Mouse (Mus musculus) limb, embryonic 13.5 days (tissue): ENCODE data around the gene Gpr18. TPM values are rescaled to one million over a fixed set of nuclear protein-coding genes. Genes with fewer than 3 reads are reported as not detected.
A peak's percentile ranks its signal among the peaks of the same experiment; 100 is the strongest.
"Not testable (repeated sequence)": the region's sequence is repeated elsewhere in the genome, so short reads cannot be mapped to it uniquely, and the experiment has no call there.

Source experiments
- ATAC-seq: fragments of 200-750 bp; cut with Nextera tagmentation; 2 replicates; pipeline ENCODE4 v1.8.0; 2017; ENCODE audit warnings: low read depth, moderate number of reproducible peaks, moderate TSS enrichment; ENCODE audit not compliant: low FRiP score
- H3K27ac ChIP-seq: fragments of 300-500 bp; sonication (generic); 2 replicates; pipeline ENCODE4 v1.5.1; 2015; ENCODE audit warnings: inconsistent platforms, mild to moderate bottlenecking, moderate library complexity
- H3K27me3 ChIP-seq: fragments of 300-500 bp; sonication (generic); 2 replicates; pipeline ENCODE4 v1.6.1; 2015; ENCODE audit warnings: mild to moderate bottlenecking, inconsistent platforms
- H3K36me3 ChIP-seq: fragments of 300-500 bp; sonication (generic); 2 replicates; pipeline ENCODE4 v1.6.1; 2015; ENCODE audit warnings: inconsistent platforms, mild to moderate bottlenecking, moderate library complexity
- H3K4me1 ChIP-seq: fragments of 300-500 bp; sonication (generic); 2 replicates; pipeline ENCODE4 v1.6.1; 2015; ENCODE audit warnings: inconsistent platforms
- H3K4me2 ChIP-seq: fragments of 300-500 bp; sonication (generic); replicated peaks from 2 replicates; pipeline ENCODE4 v1.6.1; 2015; ENCODE audit warnings: inconsistent platforms, mild to moderate bottlenecking, moderate library complexity
- H3K4me3 ChIP-seq: fragments of 300-500 bp; sonication (generic); 2 replicates; pipeline ENCODE4 v1.5.1; 2015; ENCODE audit warnings: moderate library complexity, mild to moderate bottlenecking, inconsistent platforms
- H3K9ac ChIP-seq: fragments of 300-500 bp; sonication (generic); 2 replicates; pipeline ENCODE4 v1.6.1; 2015; ENCODE audit warnings: mild to moderate bottlenecking, inconsistent platforms
- H3K9me3 ChIP-seq: fragments of 300-500 bp; sonication (generic); 2 replicates; pipeline ENCODE4 v1.6.1; 2016; ENCODE audit warnings: inconsistent platforms
- WGBS: fragments of 180-500 bp; shearing (Covaris S2); methylation state at CpG from one replicate; pipeline ENCODE4 v1.1.7; 2015; 5-methylcytosine and 5-hydroxymethylcytosine counted together
- polyA plus RNA-seq: library from polyadenylated mRNA; unstranded; fragments of >200 nt; fragmentation: Nextera tagmentation; extraction: Ambion mirVana; gene quantifications from 2 replicates; pipeline ENCODE4 v1.2.1, GENCODE M21; 2015

The Gpr18 gene
- polyA plus RNA-seq, 1 experiment from 2014 or later = 0.37 TPM

GRCm38 (mm10) chr14:121876860-121877259 lies 38.7 kb downstream of the Gpr18 start:
- Histone ChIP-seq H3K9ac (no peak overlapping the region), H3K36me3 (peaks cover 2% of the 10 kb centered on the region; the same call in 1 of the 2 replicates), H3K27ac (no peak overlapping the region), H3K4me3 (no peak overlapping the region), H3K27me3 (no peaks in the 10 kb centered on the region), H3K9me3 (no peaks in the 10 kb centered on the region), H3K4me1 (peaks cover 9% of the 10 kb centered on the region), H3K4me2 (no peak overlapping the region)
- ATAC-seq = no peak
- 83% methylated on average over 2 of the region's 2 CpGs for WGBS

GRCm38 (mm10) chr14:121876190-121876589 lies 39.4 kb downstream of the Gpr18 start:
- H3K27me3 ChIP-seq, H3K9ac ChIP-seq, H3K4me3 ChIP-seq, H3K4me1 ChIP-seq, H3K4me2 ChIP-seq, ATAC-seq, H3K9me3 ChIP-seq, H3K36me3 ChIP-seq, H3K27ac ChIP-seq: not testable (repeated sequence)
- 71% methylated on average over 2 of the region's 2 CpGs for WGBS

DNA sequence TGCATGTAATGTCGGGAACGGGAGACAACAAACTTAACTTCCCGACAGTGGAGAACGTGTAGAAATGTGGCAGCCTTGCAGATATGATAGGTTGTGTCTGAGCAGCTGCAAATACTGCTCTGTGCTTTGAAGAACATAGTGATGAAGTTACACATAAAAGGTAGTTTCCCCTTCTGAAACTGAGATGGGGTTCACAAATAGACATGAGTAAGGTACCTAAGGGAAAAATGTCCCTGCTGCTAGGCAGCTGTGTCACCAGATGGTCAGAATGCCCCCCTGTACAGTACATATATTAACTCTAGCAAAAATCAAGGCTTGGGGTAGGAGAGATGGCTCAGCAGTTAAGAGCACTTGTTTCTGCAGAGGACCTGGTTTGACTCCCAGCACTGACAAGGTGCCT lies 41.9 kb downstream of the Gpr18 start:
- Histone ChIP-seq H3K36me3 (no peaks in the 10 kb centered on the region), H3K4me3 (no peak overlapping the region), H3K27ac (no peak overlapping the region), H3K9me3 (no peaks in the 10 kb centered on the region), H3K9ac (no peak overlapping the region), H3K27me3 (no peaks in the 10 kb centered on the region), H3K4me2 (no peak overlapping the region), H3K4me1 (peaks cover 7% of the 10 kb centered on the region; the same call in 1 of the 2 replicates)
- no peak for ATAC-seq
- 90% methylated on average over 4 of the region's 4 CpGs for WGBS

- no peak for ATAC-seq
- whole genome bisulfite sequencing = 65% methylated on average over 2 of the region's 2 CpGs
- no peak overlapping the region for H3K27ac ChIP-seq
Measured at GRCm38 (mm10) chr14:121873172-121873571, 42.4 kb downstream of the Gpr18 start.

GRCm38 (mm10) chr14:121872760-121873159 lies 42.8 kb downstream of the Gpr18 start:
- Histone ChIP-seq H3K36me3 (no peaks in the 10 kb centered on the region), H3K9ac (no peak overlapping the region), H3K4me3 (no peak overlapping the region), H3K27me3 (no peaks in the 10 kb centered on the region), H3K27ac (no peak overlapping the region), H3K4me1 (peaks cover 7% of the 10 kb centered on the region; the same call in 1 of the 2 replicates), H3K9me3 (no peaks in the 10 kb centered on the region), H3K4me2 (no peak overlapping the region)
- ATAC-seq = no peak
- 73% methylated on average over 1 of the region's 1 CpGs for WGBS

More at GRCm38 (mm10) chr14:121873172-121873571, 42.4 kb downstream of the Gpr18 start:
- H3K36me3 ChIP-seq = no peaks in the 10 kb centered on the region
- no peaks in the 10 kb centered on the region for H3K9me3 ChIP-seq
- H3K4me2 ChIP-seq = no peak overlapping the region
- H3K4me3 ChIP-seq = no peak overlapping the region
- H3K27me3 ChIP-seq = no peaks in the 10 kb centered on the region
- no peak overlapping the region for H3K9ac ChIP-seq
- peaks cover 7% of the 10 kb centered on the region; the same call in 1 of the 2 replicates for H3K4me1 ChIP-seq

DNA sequence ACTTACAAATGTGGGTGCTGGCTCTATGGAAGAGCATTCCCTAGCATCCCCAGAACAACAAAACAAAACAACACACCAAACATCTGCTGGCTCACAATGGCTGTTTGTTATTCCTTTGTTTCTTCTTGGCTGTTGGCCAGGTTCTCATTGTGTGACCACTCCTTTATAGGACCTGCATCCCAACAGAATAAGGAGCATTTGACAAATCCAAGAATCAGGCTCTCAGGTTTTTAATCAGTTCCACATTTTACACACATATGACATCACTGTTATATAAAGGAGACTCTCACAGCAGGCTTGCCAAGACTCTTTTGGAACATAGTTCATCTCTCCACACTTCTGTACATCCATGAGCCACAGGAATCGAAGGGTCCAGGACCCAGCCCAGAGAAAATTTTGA lies 46.5 kb downstream of the Gpr18 start:
- Histone ChIP-seq H3K4me2 (no peak overlapping the region), H3K9ac (no peak overlapping the region), H3K4me3 (no peak overlapping the region), H3K27me3 (no peaks in the 10 kb centered on the region), H3K9me3 (no peaks in the 10 kb centered on the region), H3K4me1 (peaks cover 7% of the 10 kb centered on the region; the same call in 1 of the 2 replicates), H3K27ac (no peak overlapping the region), H3K36me3 (no peaks in the 10 kb centered on the region)
- 72% methylated on average over 1 of the region's 1 CpGs for WGBS
- ATAC-seq = peak; percentile 29; the same call in 1 of the 2 replicates

DNA sequence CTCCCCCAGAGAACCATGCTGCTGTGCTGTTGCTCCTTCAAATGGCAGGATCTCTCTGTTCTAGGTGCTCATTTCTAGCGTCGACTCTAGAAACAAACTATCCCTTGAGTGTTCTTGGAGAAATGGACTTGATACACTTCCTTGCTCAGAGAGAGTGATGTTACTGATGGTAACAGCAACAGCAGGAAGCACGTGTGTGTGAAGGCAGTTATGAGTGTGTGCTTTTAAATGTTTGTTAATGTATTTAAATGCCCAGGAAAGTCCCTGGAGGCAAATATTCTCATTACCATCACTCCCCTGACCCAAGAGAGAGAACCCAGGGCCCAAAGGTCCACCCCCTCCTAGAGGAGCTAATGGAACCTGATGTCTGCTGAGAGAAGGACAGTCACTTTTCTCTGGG lies 49.0 kb downstream of the Gpr18 start:
- peaks cover 5% of the 10 kb centered on the region; the same call in 1 of the 2 replicates for H3K27me3 ChIP-seq
- no peak overlapping the region for H3K4me2 ChIP-seq
- no peaks in the 10 kb centered on the region for H3K9me3 ChIP-seq
- 69% methylated on average over 3 of the region's 3 CpGs for WGBS
- no peak for ATAC-seq
- H3K9ac ChIP-seq = no peak overlapping the region
- H3K36me3 ChIP-seq = no peaks in the 10 kb centered on the region
- no peak overlapping the region for H3K27ac ChIP-seq
- no peak overlapping the region for H3K4me3 ChIP-seq
- H3K4me1 ChIP-seq = peaks cover 7% of the 10 kb centered on the region; the same call in 1 of the 2 replicates

DNA sequence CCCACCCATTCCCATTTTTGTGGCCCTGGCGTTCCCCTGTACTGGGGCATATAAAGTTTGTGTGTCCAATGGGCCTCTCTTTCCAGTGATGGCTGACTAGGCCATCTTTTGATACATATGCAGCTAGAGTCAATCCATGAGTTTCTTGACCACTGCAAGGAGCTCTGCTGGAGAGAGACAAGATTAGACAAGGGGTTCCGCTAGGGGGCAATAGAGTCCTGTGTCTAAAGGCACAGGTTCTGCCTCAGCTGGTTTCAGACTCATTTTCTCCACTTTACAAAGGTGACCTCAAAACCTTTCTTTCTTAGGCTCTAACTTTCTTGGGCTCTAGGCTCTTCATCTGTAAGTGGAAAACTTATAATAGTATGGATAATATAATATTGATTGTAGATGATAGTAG lies 50.4 kb downstream of the Gpr18 start:
- H3K27me3 ChIP-seq = not testable (repeated sequence)

More for the DNA sequence above, 50.4 kb downstream of the Gpr18 start:
- not testable (repeated sequence) for H3K4me3 ChIP-seq, H3K4me2 ChIP-seq, H3K27ac ChIP-seq, H3K9ac ChIP-seq, H3K4me1 ChIP-seq, H3K36me3 ChIP-seq, H3K9me3 ChIP-seq
- WGBS = 16% methylated on average over 2 of the region's 2 CpGs
- ATAC-seq = 0 out of 2 replicates have a peak, but pooled peaks have one; percentile 46

Other genes starting within 250 kb of the Gpr18 start
- gene Dock9, start 117.9 kb downstream of the Gpr18 start, polyA plus RNA-seq = 4.9 and 5.4 TPM in 2 replicates
- 69.2 and 71.6 TPM in 2 replicates for gene Ubac2, start 37.2 kb downstream of the Gpr18 start, polyA plus RNA-seq
- gene Gpr183, start 49.4 kb upstream of the Gpr18 start, polyA plus RNA-seq = 3.2 and 4.9 TPM in 2 replicates
- gene Timm8a2, start 118.9 kb upstream of the Gpr18 start, polyA plus RNA-seq = not detected in 2 replicates
- gene Tm9sf2, start 191.3 kb upstream of the Gpr18 start, polyA plus RNA-seq = 156 and 160 TPM in 2 replicates